Mouse (Mus musculus): ENCODE data around the gene Slc31a2. TPM values are rescaled to one million over a fixed set of nuclear protein-coding genes. Genes with fewer than 3 reads are reported as not detected.

The Slc31a2 gene
- total and polyA plus RNA-seq, 3 experiments: 6.2 to 8.6 (median 6.9) TPM

- Histone ChIP-seq H3K79me2 (replicated peaks; ENCODE audit: control insufficient read depth, extremely low read depth, insufficient read depth, poor library complexity, severe bottlenecking) (no peaks in the 10 kb centered on the region), H3K36me3 (replicated peaks in 1 of 2; ENCODE audit: control insufficient read depth in 1 of 2, insufficient read depth in 1 of 2, low read length in 1 of 2) (peaks cover 33 to 64% of the 10 kb centered on the region in 2 experiments), H3K9me3 (replicated peaks; ENCODE audit: low read length) (no peaks in the 10 kb centered on the region), H3K9ac (ENCODE audit: insufficient read depth, low read depth) (no peak overlapping the region), H3K27ac (ENCODE audit: insufficient read depth, low read depth) (no peak overlapping the region), H3K4me3 (replicated peaks in 1 of 3; ENCODE audit: low read depth in 2 of 3, low read length in 2 of 3, poor library complexity in 1 of 3) (no peak overlapping the region), H3K4me1 (ENCODE audit: control insufficient read depth in 1 of 2, insufficient read depth in 2 of 2) (peaks cover 5 to 45% of the 10 kb centered on the region in 2 experiments; a peak in 3 of 4 replicates), H3K4me2 (ENCODE audit: insufficient read depth, low read depth, poor library complexity, severe bottlenecking) (no peak overlapping the region), H3K27me3 (replicated peaks) (no peaks in the 10 kb centered on the region)
- in situ Hi-C loops (cut with MboI; ENCODE audit: low pct_ligation_motif_present, low pct_unique_long_range_greater_than_20kb, low sequenced_read_pairs): no loop called here
- TF ChIP-seq E2F4 (IDR thresholded peaks at IDR 0.05; ENCODE audit: insufficient replicate concordance, low read depth, low read length): no peak
- no peak for TF ChIP-seq GABPA (IDR thresholded peaks at IDR 0.05; ENCODE audit: insufficient replicate concordance, low read depth, low read length)
- no peak for TF ChIP-seq IRF4 (IDR thresholded peaks at IDR 0.05; ENCODE audit: low read depth, low read length)
- TF ChIP-seq USF1 (IDR thresholded peaks at IDR 0.05; ENCODE audit: low read depth, low read length): no peak
- TF ChIP-seq RCOR1 (conservative IDR thresholded peaks at IDR 0.05; ENCODE audit: low read depth, low read length): no peak
- TF ChIP-seq MXI1 (IDR thresholded peaks at IDR 0.05; ENCODE audit: low read depth, low read length): no peak
- DNase-seq (ENCODE audit: extremely low read depth): no peak
- dilution Hi-C loops (cut with MboI; ENCODE audit: extremely low pct_ligation_motif_present, extremely low pct_unique_long_range_greater_than_20kb, low sequenced_read_pairs): no loop called here
Measured at GRCm38 (mm10) chr4:62312821-62313220, 50.5 kb downstream of the Slc31a2 start.

DNA sequence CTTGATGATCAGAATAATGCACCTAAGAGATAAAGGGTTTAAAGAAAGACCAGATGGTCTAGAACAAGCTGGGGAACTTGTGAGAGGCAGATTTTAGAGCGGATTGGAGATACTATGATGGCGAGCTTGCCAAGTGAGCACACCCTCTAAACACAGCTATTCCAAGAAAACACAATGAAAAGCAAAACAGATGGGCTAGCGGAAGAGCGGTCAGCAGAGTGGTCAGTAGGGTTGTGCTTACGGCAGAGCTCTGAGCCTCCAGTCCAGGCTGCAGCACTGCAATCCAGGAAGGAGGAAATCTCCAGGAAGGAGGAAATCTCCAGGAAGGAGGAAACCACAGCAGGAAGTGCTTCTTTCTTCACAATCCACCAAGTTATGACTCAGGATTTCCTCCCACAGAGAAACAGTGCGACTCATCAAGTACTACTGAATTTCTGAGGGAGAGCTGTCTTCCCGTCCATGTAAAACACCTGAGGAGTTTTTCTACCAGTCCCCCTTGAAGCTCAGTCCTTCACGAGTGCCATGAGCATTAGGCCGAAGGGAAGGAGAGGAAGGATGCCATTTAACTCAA lies 51.4 kb downstream of the Slc31a2 start:
- H3K4me1 ChIP-seq (ENCODE audit: control insufficient read depth in 1 of 2, insufficient read depth in 2 of 2): peaks cover 5 to 46% of the 10 kb centered on the region in 2 experiments; a peak in 3 of 4 replicates
- H3K36me3 ChIP-seq (replicated peaks in 1 of 2; ENCODE audit: control insufficient read depth in 1 of 2, insufficient read depth in 1 of 2, low read length in 1 of 2): peaks cover 31 to 64% of the 10 kb centered on the region in 2 experiments
- TF ChIP-seq KAT2A (IDR thresholded peaks at IDR 0.05; ENCODE audit: insufficient replicate concordance, low read length): no peak
- no peak for TF ChIP-seq MAFK (IDR thresholded peaks at IDR 0.05; ENCODE audit: insufficient replicate concordance, low read length)
- TF ChIP-seq JUN (IDR thresholded peaks at IDR 0.05; ENCODE audit: insufficient read depth, low read depth, low read length): no peak
- no peak for TF ChIP-seq POLR2A (IDR thresholded peaks at IDR 0.05; ENCODE audit: low read depth, low read length)
- no peak for TF ChIP-seq MXI1 (IDR thresholded peaks at IDR 0.05; ENCODE audit: low read depth, low read length)
- H3K27me3 ChIP-seq (replicated peaks): no peaks in the 10 kb centered on the region
- H3K79me2 ChIP-seq (replicated peaks; ENCODE audit: control insufficient read depth, extremely low read depth, insufficient read depth, poor library complexity, severe bottlenecking): no peaks in the 10 kb centered on the region
- no peak for DNase-seq (ENCODE audit: extremely low read depth)
- dilution Hi-C loops (cut with MboI; ENCODE audit: extremely low pct_ligation_motif_present, extremely low pct_unique_long_range_greater_than_20kb, low sequenced_read_pairs): no loop called here
- no peak overlapping the region for H3K4me3 ChIP-seq (replicated peaks in 1 of 3; ENCODE audit: low read depth in 2 of 3, low read length in 2 of 3, poor library complexity in 1 of 3)
- H3K27ac ChIP-seq (ENCODE audit: insufficient read depth, low read depth): no peak overlapping the region
- in situ Hi-C loops (cut with MboI; ENCODE audit: low pct_ligation_motif_present, low pct_unique_long_range_greater_than_20kb, low sequenced_read_pairs): no loop called here
- H3K9ac ChIP-seq (ENCODE audit: insufficient read depth, low read depth): no peak overlapping the region
- H3K4me2 ChIP-seq (ENCODE audit: insufficient read depth, low read depth, poor library complexity, severe bottlenecking): no peak overlapping the region
- H3K9me3 ChIP-seq (replicated peaks; ENCODE audit: low read length): no peaks in the 10 kb centered on the region

DNA sequence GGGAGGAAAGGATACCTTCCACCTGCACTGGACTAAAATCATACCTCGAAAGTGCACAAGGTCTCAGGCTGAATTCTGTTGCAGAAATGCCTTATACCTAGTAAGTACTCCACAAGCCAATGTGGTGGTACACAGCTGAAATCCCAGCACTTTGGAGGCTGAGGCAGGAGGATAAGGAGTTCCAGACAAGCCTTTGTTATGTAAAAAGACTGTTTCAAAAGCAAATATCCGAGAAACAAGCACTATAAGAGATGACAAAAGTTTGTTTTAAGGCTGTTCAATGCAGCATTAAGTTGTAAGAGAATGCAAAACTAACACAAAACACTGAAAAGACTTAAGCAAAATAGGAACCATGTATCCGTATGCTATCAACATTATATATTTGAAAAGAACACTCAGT lies 52.2 kb downstream of the Slc31a2 start:
- H3K79me2 ChIP-seq (replicated peaks; ENCODE audit: control insufficient read depth, extremely low read depth, insufficient read depth, poor library complexity, severe bottlenecking): no peaks in the 10 kb centered on the region
- dilution Hi-C loops (cut with MboI; ENCODE audit: extremely low pct_ligation_motif_present, extremely low pct_unique_long_range_greater_than_20kb, low sequenced_read_pairs): no loop called here
- H3K4me1 ChIP-seq (ENCODE audit: control insufficient read depth in 1 of 2, insufficient read depth in 2 of 2): peaks cover 5 to 46% of the 10 kb centered on the region in 2 experiments; a peak in 3 of 4 replicates
- no peak for DNase-seq (ENCODE audit: extremely low read depth)
- no peak overlapping the region for H3K4me3 ChIP-seq (replicated peaks in 1 of 3; ENCODE audit: low read depth in 2 of 3, low read length in 2 of 3, poor library complexity in 1 of 3)
- H3K9me3 ChIP-seq (replicated peaks; ENCODE audit: low read length): no peaks in the 10 kb centered on the region
- no peak overlapping the region for H3K4me2 ChIP-seq (ENCODE audit: insufficient read depth, low read depth, poor library complexity, severe bottlenecking)
- H3K27me3 ChIP-seq (replicated peaks): no peaks in the 10 kb centered on the region
- H3K36me3 ChIP-seq (replicated peaks in 1 of 2; ENCODE audit: control insufficient read depth in 1 of 2, insufficient read depth in 1 of 2, low read length in 1 of 2): peaks cover 38 to 72% of the 10 kb centered on the region in 2 experiments
- TF ChIP-seq ZNF384 (IDR thresholded peaks at IDR 0.05; ENCODE audit: low read depth, low read length): no peak
- no peak for TF ChIP-seq USF2 (conservative IDR thresholded peaks at IDR 0.05; ENCODE audit: low read depth, low read length)
- TF ChIP-seq SMC3 (IDR thresholded peaks at IDR 0.05; ENCODE audit: low read depth, low read length): no peak
- TF ChIP-seq USF1 (IDR thresholded peaks at IDR 0.05; ENCODE audit: low read depth, low read length): no peak
- no peak for TF ChIP-seq MAZ (IDR thresholded peaks at IDR 0.05; ENCODE audit: low read depth, low read length)
- no peak for TF ChIP-seq GABPA (IDR thresholded peaks at IDR 0.05; ENCODE audit: insufficient replicate concordance, low read depth, low read length)
- TF ChIP-seq KAT2A (IDR thresholded peaks at IDR 0.05; ENCODE audit: insufficient replicate concordance, low read length): no peak
- TF ChIP-seq EP300 (IDR thresholded peaks at IDR 0.05; ENCODE audit: low read length): no peak
- no peak for TF ChIP-seq CHD2 (IDR thresholded peaks at IDR 0.05; ENCODE audit: low read length)
- TF ChIP-seq E2F4 (IDR thresholded peaks at IDR 0.05; ENCODE audit: insufficient replicate concordance, low read depth, low read length): no peak
- H3K27ac ChIP-seq (ENCODE audit: insufficient read depth, low read depth): no peak overlapping the region
- no peak overlapping the region for H3K9ac ChIP-seq (ENCODE audit: insufficient read depth, low read depth)
- in situ Hi-C loops (cut with MboI; ENCODE audit: low pct_ligation_motif_present, low pct_unique_long_range_greater_than_20kb, low sequenced_read_pairs): no loop called here
